Mouse (Mus musculus): ENCODE results near the gene 2010111I01Rik.

- TF ChIP-seq CTCF (IDR thresholded peaks at IDR 0.05; ENCODE audit: extremely low read depth, insufficient read depth, insufficient read length, insufficient replicate concordance) (no peak), POLR2A (IDR thresholded peaks at IDR 0.05; ENCODE audit: low read depth, low read length) (no peak)
Measured at GRCm38 (mm10) chr13:63286483-63287102, 321.9 kb downstream of the 2010111I01Rik start.
